Mouse (Mus musculus) brain, embryonic 14.5 days (tissue): ENCODE measurements at regions not wholly inside any gene's neighbourhood (a gene's known extent, or its start where the extent isn't known, plus 50 kb on each side); places are given as distances from the start of the nearest gene placed in this dataset.

ENCODE experiments used
- CTCF ChIP-seq: fragments of 200-500 bp; IDR thresholded peaks from 2 replicates; pipeline ENCODE4 v1.5.1; 2012; ENCODE audit warnings: inconsistent platforms, mild to moderate bottlenecking, moderate library complexity, borderline replicate concordance; ENCODE audit not compliant: insufficient read depth, insufficient read length; ENCODE audit errors: extremely low read depth
- POLR2A ChIP-seq: fragments of 200-500 bp; IDR thresholded peaks from 2 replicates; pipeline ENCODE4 v1.6.1; 2012; ENCODE audit warnings: mild to moderate bottlenecking, inconsistent platforms, borderline replicate concordance; ENCODE audit not compliant: poor library complexity, insufficient read depth, insufficient read length, severe bottlenecking; ENCODE audit errors: extremely low read depth

DNA sequence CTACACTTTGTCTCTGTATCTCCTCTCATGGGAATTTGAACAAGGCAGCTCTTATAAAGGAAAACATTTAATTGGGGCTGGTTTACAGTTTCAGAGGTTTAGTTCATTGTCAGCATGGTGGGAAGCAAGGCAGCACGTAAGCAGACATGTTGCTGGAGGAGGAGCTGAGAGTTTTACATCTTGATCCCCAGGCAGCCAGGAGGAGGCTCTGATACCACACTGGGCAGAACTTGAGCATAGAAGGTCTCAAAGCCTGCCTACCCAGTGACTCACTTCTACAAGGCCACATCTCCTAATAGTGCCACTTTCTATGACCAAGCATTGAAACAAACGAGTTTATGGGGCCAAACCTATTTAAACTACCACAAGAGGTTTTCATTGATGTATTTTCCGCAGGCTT, 67.9 kb upstream of the Comtd1 start:
- no peak for TF ChIP-seq CTCF
- no peak for TF ChIP-seq POLR2A
